Mouse (Mus musculus) forebrain, embryonic 15.5 days (tissue): ENCODE measurements around the gene Prkn. TPM values are rescaled to one million over a fixed set of nuclear protein-coding genes. Genes with fewer than 3 reads are reported as not detected.

Experiments
- ATAC-seq: fragments of 200-750 bp; cut with Nextera tagmentation; replicated peaks from 2 replicates; pipeline ENCODE4 v1.8.0; 2017; ENCODE audit warnings: mild to moderate bottlenecking, moderate TSS enrichment, moderate library complexity
- H3K27ac ChIP-seq: fragments of 300-500 bp; sonication (generic); replicated peaks from 2 replicates; pipeline ENCODE4 v1.5.1; 2015; ENCODE audit warnings: mild to moderate bottlenecking, inconsistent platforms
- H3K27me3 ChIP-seq: fragments of 300-500 bp; sonication (generic); 2 replicates; pipeline ENCODE4 v1.6.1; 2015; ENCODE audit warnings: inconsistent platforms
- H3K36me3 ChIP-seq: fragments of 300-500 bp; sonication (generic); 2 replicates; pipeline ENCODE4 v1.6.1; 2015; ENCODE audit warnings: mild to moderate bottlenecking, inconsistent platforms
- H3K4me1 ChIP-seq: fragments of 300-500 bp; sonication (generic); 2 replicates; pipeline ENCODE4 v1.6.1; 2015; ENCODE audit warnings: inconsistent platforms
- H3K4me2 ChIP-seq: fragments of 300-500 bp; sonication (generic); replicated peaks from 2 replicates; pipeline ENCODE4 v1.6.1; 2015; ENCODE audit warnings: mild to moderate bottlenecking, inconsistent platforms
- H3K4me3 ChIP-seq: fragments of 300-500 bp; sonication (generic); 2 replicates; pipeline ENCODE4 v1.5.1; 2015; ENCODE audit warnings: mild to moderate bottlenecking, inconsistent platforms
- H3K9ac ChIP-seq: fragments of 300-500 bp; sonication (generic); replicated peaks from 2 replicates; pipeline ENCODE4 v1.6.1; 2015; ENCODE audit warnings: mild to moderate bottlenecking, inconsistent platforms
- H3K9me3 ChIP-seq: fragments of 300-500 bp; sonication (generic); 2 replicates; pipeline ENCODE4 v1.6.1; 2016; ENCODE audit warnings: inconsistent platforms
- WGBS: fragments of 180-500 bp; shearing (Covaris S2); methylation state at CpG from one replicate; pipeline ENCODE4 v1.1.7; 2015; ENCODE audit warnings: mixed read lengths; 5-methylcytosine and 5-hydroxymethylcytosine counted together
- polyA plus RNA-seq: library from polyadenylated mRNA; unstranded; fragments of >200 nt; fragmentation: Nextera tagmentation; extraction: Ambion mirVana; gene quantifications from 2 replicates; pipeline ENCODE4 v1.2.1, GENCODE M21; 2015

The Prkn gene
- polyA plus RNA-seq, 1 experiment from 2014 or later = 3.6 TPM

GRCm38 (mm10) chr17:11318946-11319345 is 478.8 kb downstream of the Prkn start:
- Histone ChIP-seq H3K4me2 (no peak overlapping the region), H3K4me3 (no peak overlapping the region), H3K9me3 (no peaks in the 10 kb centered on the region), H3K27ac (no peak overlapping the region), H3K27me3 (no peaks in the 10 kb centered on the region), H3K9ac (no peak overlapping the region), H3K4me1 (no peaks in the 10 kb centered on the region), H3K36me3 (no peaks in the 10 kb centered on the region)
- ATAC-seq = no peak
- WGBS = 91% methylated on average over 7 of the region's 7 CpGs

- H3K4me1 ChIP-seq = no peaks in the 10 kb centered on the region
- no peak overlapping the region for H3K9ac ChIP-seq
- no peak overlapping the region for H3K4me3 ChIP-seq
- WGBS = 78% methylated on average over 7 of the region's 7 CpGs
- no peak overlapping the region for H3K27ac ChIP-seq
- H3K9me3 ChIP-seq = no peaks in the 10 kb centered on the region
- no peaks in the 10 kb centered on the region for H3K36me3 ChIP-seq
- ATAC-seq = no peak
- H3K27me3 ChIP-seq = no peaks in the 10 kb centered on the region
- H3K4me2 ChIP-seq = no peak overlapping the region
Observed at GRCm38 (mm10) chr17:11319666-11320360, 479.6 kb downstream of the Prkn start.

GRCm38 (mm10) chr17:11332081-11332480 is 491.9 kb downstream of the Prkn start:
- 66% methylated on average over 8 of the region's 8 CpGs for WGBS
- Histone ChIP-seq H3K4me3 (no peak overlapping the region), H3K9ac (no peak overlapping the region), H3K27me3 (no peaks in the 10 kb centered on the region), H3K4me2 (no peak overlapping the region), H3K4me1 (no peaks in the 10 kb centered on the region), H3K36me3 (no peaks in the 10 kb centered on the region), H3K9me3 (no peaks in the 10 kb centered on the region), H3K27ac (no peak overlapping the region)
- no peak for ATAC-seq

- H3K4me1 ChIP-seq = no peaks in the 10 kb centered on the region
- no peak overlapping the region for H3K9ac ChIP-seq
- no peaks in the 10 kb centered on the region for H3K9me3 ChIP-seq
- no peaks in the 10 kb centered on the region for H3K36me3 ChIP-seq
- H3K27ac ChIP-seq = no peak overlapping the region
- no peak for ATAC-seq
- no peaks in the 10 kb centered on the region for H3K27me3 ChIP-seq
- H3K4me2 ChIP-seq = no peak overlapping the region
- 68% methylated on average over 3 of the region's 3 CpGs for WGBS
- no peak overlapping the region for H3K4me3 ChIP-seq
Observed at GRCm38 (mm10) chr17:11333741-11334140, 493.6 kb downstream of the Prkn start.

GRCm38 (mm10) chr17:11336156-11336555 is 496.0 kb downstream of the Prkn start:
- 34% methylated on average over 1 of the region's 1 CpGs for WGBS

GRCm38 (mm10) chr17:11340368-11340767 is 500.2 kb downstream of the Prkn start:
- Histone ChIP-seq H3K4me2 (no peak overlapping the region), H3K36me3 (no peaks in the 10 kb centered on the region)

More at GRCm38 (mm10) chr17:11336156-11336555, 496.0 kb downstream of the Prkn start:
- Histone ChIP-seq H3K27ac (no peak overlapping the region), H3K36me3 (no peaks in the 10 kb centered on the region), H3K27me3 (no peaks in the 10 kb centered on the region), H3K4me3 (no peak overlapping the region), H3K9ac (no peak overlapping the region), H3K4me2 (no peak overlapping the region), H3K4me1 (no peaks in the 10 kb centered on the region), H3K9me3 (no peaks in the 10 kb centered on the region)
- ATAC-seq = no peak

GRCm38 (mm10) chr17:11346310-11346709 is 506.1 kb downstream of the Prkn start:
- ATAC-seq = no peak
- H3K4me2 ChIP-seq = no peak overlapping the region
- 100% methylated on average over 1 of the region's 1 CpGs for WGBS
- no peak overlapping the region for H3K9ac ChIP-seq
- no peaks in the 10 kb centered on the region for H3K27me3 ChIP-seq
- H3K9me3 ChIP-seq = no peaks in the 10 kb centered on the region
- no peak overlapping the region for H3K4me3 ChIP-seq
- H3K27ac ChIP-seq = no peak overlapping the region
- no peaks in the 10 kb centered on the region for H3K36me3 ChIP-seq
- no peaks in the 10 kb centered on the region for H3K4me1 ChIP-seq

More at GRCm38 (mm10) chr17:11340368-11340767, 500.2 kb downstream of the Prkn start:
- H3K4me3 ChIP-seq = no peak overlapping the region
- H3K4me1 ChIP-seq = no peaks in the 10 kb centered on the region
- H3K9ac ChIP-seq = no peak overlapping the region
- H3K27me3 ChIP-seq = no peaks in the 10 kb centered on the region
- no peaks in the 10 kb centered on the region for H3K9me3 ChIP-seq
- 90% methylated on average over 4 of the region's 4 CpGs for WGBS
- no peak for ATAC-seq
- H3K27ac ChIP-seq = no peak overlapping the region

GRCm38 (mm10) chr17:11352778-11353552 is 512.8 kb downstream of the Prkn start:
- no peak overlapping the region for H3K27ac ChIP-seq
- no peak overlapping the region for H3K9ac ChIP-seq
- H3K4me2 ChIP-seq = no peak overlapping the region
- H3K9me3 ChIP-seq = no peaks in the 10 kb centered on the region
- ATAC-seq = no peak
- no peak overlapping the region for H3K4me3 ChIP-seq
- H3K36me3 ChIP-seq = no peaks in the 10 kb centered on the region
- no peaks in the 10 kb centered on the region for H3K4me1 ChIP-seq
- 38% methylated on average over 1 of the region's 1 CpGs for WGBS
- no peaks in the 10 kb centered on the region for H3K27me3 ChIP-seq

- no peak overlapping the region for H3K4me3 ChIP-seq
- no peak overlapping the region for H3K9ac ChIP-seq
- no peaks in the 10 kb centered on the region for H3K36me3 ChIP-seq
- no peak overlapping the region for H3K27ac ChIP-seq
- no peak for ATAC-seq
- H3K4me2 ChIP-seq = no peak overlapping the region
- no peaks in the 10 kb centered on the region for H3K4me1 ChIP-seq
- WGBS = 93% methylated on average over 4 of the region's 4 CpGs
- no peaks in the 10 kb centered on the region for H3K27me3 ChIP-seq
- no peaks in the 10 kb centered on the region for H3K9me3 ChIP-seq
Observed at GRCm38 (mm10) chr17:11353553-11353945, 513.4 kb downstream of the Prkn start.

- no peak; the same call in 1 of the 2 replicates for ATAC-seq
- H3K9ac ChIP-seq = no peak overlapping the region
- H3K36me3 ChIP-seq = no peaks in the 10 kb centered on the region
- H3K4me1 ChIP-seq = no peaks in the 10 kb centered on the region
- H3K9me3 ChIP-seq = no peaks in the 10 kb centered on the region
- H3K4me3 ChIP-seq = no peak overlapping the region
- H3K27ac ChIP-seq = no peak overlapping the region
- no peak overlapping the region for H3K4me2 ChIP-seq
- H3K27me3 ChIP-seq = no peaks in the 10 kb centered on the region
- WGBS = 61% methylated on average over 7 of the region's 7 CpGs
Observed at GRCm38 (mm10) chr17:11354348-11354747, 514.2 kb downstream of the Prkn start.

- H3K4me2 ChIP-seq = no peak overlapping the region
- H3K27ac ChIP-seq = no peak overlapping the region
- no peak overlapping the region for H3K9ac ChIP-seq
- no peak overlapping the region for H3K4me3 ChIP-seq
- ATAC-seq = no peak
- no peaks in the 10 kb centered on the region for H3K9me3 ChIP-seq
- WGBS = 95% methylated on average over 2 of the region's 2 CpGs
- no peaks in the 10 kb centered on the region for H3K27me3 ChIP-seq
- H3K36me3 ChIP-seq = no peaks in the 10 kb centered on the region
- no peaks in the 10 kb centered on the region for H3K4me1 ChIP-seq
Observed at GRCm38 (mm10) chr17:11375461-11375860, 535.3 kb downstream of the Prkn start.

- Histone ChIP-seq H3K9ac (no peak overlapping the region), H3K4me3 (no peak overlapping the region), H3K4me2 (no peak overlapping the region), H3K9me3 (no peaks in the 10 kb centered on the region), H3K36me3 (no peaks in the 10 kb centered on the region), H3K4me1 (no peaks in the 10 kb centered on the region), H3K27me3 (no peaks in the 10 kb centered on the region), H3K27ac (no peak overlapping the region)
- WGBS = 84% methylated on average over 8 of the region's 8 CpGs
- no peak for ATAC-seq
Observed at GRCm38 (mm10) chr17:11383364-11383962, 543.3 kb downstream of the Prkn start.
